Mouse (Mus musculus) gastrocnemius, adult 8-10 months (tissue): ENCODE results near the gene Opa1. TPM values are rescaled to one million over a fixed set of nuclear protein-coding genes. Genes with fewer than 3 reads are reported as not detected.

Experiments used
- DNase-seq, 2 experiments: peaks; one replicate each; pipeline ENCODE4 v3.0.0; 2022; ENCODE audit warnings: low spot score in 2 of 2
- total RNA-seq, 4 experiments: library from RNA; stranded (reverse); gene quantifications; 2 replicates each; pipeline ENCODE4 v1.2.4; 2022

Opa1 gene
- total RNA-seq, 4 experiments from 2014 or later = 73.2 to 92.0 (median 83.4) TPM

- DNase-seq = no peak
Measured at GRCm38 (mm10) chr16:29656187-29656825, 77.2 kb downstream of the Opa1 start.

DNA sequence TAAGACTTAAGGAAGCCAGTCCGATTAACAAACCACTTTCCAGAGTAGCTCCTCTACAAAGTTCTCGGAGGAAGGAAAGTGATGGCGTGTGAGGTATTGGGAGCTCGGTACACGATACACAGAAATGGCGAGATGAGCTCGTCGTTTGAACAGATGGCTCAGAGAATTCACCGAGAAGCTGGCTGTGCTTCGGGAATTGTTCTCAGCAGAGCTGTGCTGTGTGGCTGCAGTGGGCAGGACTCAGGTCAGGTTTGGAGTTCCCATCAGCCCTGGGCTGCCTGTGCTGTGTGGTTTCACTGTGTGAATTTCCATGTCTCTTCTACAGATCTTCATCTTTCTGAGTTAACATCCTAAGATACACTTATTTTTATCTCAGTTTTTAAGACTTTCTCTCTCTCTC lies 77.8 kb downstream of the Opa1 start:
- no peak for DNase-seq

GRCm38 (mm10) chr16:29657650-29658548 lies 78.8 kb downstream of the Opa1 start:
- DNase-seq = no peak

DNA sequence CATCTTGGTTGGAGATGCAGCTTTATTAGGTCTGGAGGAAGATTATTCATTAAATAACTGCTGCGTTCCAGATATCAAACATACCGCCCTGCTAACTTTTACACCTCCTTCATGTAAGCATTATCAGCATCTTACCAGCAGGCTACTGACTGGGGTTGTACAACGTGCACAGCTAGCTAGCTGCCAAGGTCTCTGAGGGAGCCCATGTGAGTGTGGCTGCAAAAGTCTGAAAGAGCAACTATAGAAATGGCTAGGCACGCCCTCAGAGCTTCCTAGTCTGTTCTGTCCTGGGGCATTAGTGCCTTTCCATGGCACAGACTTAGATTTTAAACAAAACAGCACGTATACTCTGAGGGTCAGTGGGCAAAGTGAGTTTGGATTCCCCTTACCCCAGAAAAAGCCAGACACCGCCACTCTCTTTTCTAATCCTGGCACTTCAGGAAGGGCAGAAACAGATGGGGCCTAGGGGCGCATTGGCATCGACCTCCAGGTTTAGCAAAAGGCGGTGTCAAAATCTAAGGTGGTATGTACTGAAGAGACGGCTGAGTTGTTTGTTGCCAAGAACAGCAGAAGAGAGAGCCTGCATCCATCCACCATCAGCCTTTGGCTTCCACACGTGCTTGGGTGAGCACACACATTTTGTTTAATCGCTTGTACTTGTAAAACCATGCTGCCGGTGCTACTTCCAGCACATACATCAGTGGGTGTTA lies 80.1 kb downstream of the Opa1 start:
- no peak for DNase-seq

- no peak for DNase-seq
Measured at GRCm38 (mm10) chr16:29663042-29663758, 84.1 kb downstream of the Opa1 start.

GRCm38 (mm10) chr16:29664392-29664791 lies 85.3 kb downstream of the Opa1 start:
- no peak for DNase-seq

- DNase-seq = no peak
Measured at GRCm38 (mm10) chr16:29666991-29667701, 88.0 kb downstream of the Opa1 start.

DNA sequence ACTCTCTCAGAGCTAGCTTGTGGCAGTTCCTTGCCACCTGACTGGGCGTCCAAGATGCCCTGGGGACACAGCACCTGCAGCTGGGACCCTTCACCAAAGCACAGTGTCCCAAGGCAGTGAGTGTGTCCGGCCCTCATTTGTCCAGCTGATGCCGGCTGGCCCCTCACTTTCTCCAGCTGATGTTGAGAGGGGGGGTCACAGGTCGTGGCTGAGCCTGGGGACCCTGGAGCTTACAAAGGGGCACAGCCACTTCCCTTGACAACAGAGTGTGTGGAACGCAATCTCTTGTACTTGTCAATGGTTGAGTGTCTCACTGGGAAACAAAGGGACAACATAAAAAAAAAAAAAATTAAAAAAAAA lies 88.5 kb downstream of the Opa1 start:
- no peak for DNase-seq

GRCm38 (mm10) chr16:29668451-29668850 lies 89.3 kb downstream of the Opa1 start:
- DNase-seq = no peak

- no peak for DNase-seq
Measured at GRCm38 (mm10) chr16:29670806-29671205, 91.7 kb downstream of the Opa1 start.

DNA sequence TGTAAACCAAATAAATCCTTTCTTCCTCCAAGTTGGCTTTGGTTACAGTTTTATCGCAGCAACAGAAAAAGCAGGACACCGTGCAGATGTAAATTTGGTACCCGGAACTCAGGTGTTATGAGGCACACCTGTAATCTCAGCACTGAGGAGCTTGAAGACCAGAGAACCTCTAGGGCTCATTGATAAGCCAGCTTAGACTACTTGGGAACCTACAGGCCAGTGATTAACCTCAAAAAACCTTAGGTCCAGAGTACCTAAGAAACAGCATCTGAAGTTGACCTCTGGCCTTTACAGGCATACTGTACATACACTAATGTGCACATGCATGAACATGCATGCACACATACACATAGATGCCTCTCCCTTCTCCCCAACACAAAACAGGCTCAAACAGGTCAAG lies 94.1 kb downstream of the Opa1 start:
- no peak for DNase-seq

- no peak for DNase-seq
Measured at GRCm38 (mm10) chr16:29679607-29680006, 100.5 kb downstream of the Opa1 start.

DNA sequence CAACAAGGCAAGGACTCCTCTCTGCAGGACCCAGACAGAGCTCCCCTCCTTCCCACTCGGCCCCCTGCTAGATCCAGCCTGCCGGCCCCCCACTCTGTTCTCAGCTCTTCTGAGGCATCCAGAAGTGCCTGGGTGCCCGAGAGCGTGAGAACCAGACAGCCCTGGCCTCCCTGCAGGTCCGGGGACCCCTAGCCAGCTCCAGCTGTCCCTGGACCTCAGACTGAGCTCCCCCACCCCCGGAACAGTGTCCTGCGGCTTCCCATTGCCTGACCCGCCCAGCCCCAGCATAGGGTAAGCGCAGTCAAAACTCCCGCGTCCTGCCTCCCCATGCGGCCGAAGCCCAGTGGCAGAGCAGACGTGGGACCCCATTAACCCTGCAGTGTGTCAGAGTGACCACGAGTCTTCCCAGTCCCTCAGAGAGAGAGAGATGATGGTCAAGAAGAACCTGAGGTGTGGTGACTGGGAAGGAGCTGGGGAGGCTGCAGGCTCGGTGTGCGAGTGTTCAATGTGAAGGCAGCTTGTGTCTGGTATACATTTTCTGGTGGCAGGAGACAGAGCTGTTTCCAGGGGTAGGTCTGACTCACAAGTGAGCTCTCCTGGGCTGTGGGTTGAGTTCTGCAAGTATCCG lies 101.5 kb downstream of the Opa1 start:
- DNase-seq = no peak

GRCm38 (mm10) chr16:29682555-29683431 lies 103.7 kb downstream of the Opa1 start:
- DNase-seq = no peak

DNA sequence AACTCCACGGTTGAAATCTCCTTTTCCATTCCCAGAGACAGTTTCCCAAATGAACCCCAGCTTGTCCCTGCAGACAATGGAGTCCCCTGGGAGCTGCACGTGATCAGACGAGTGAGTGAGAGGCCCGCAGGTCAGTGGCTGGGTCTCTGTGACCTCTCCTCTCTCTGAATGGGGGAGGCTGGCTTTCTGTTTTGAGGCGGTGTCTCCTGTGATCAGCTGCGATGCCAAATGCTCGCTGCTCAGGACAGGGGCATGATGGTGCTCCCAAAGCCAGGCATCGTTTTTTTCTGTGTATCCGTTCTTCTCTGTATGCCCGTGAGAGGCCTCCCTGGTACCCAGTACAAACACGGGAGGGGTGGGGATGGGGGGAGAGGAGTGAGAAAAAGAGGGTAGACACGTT lies 104.4 kb downstream of the Opa1 start:
- DNase-seq = no peak

GRCm38 (mm10) chr16:29684111-29684510 lies 105.0 kb downstream of the Opa1 start:
- no peak for DNase-seq

DNA sequence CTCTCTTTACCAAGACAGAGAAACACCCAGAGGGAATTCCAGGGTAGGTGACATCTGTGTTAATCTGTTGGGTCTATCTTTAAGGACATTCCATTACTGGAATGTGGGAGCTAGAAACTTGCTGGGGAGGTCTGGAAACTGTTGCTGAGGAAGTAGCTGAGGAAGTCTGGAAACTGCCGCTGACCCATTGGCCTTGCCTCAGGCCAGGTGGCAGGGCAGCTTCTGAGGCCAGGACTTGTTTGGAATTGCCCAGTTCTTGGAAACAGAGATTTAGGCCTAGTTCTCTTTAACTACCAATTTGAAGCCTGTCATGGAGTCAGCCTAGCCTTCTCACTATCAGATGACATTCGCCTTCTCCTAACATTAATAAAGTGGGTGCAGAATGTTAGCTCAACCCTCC lies 105.5 kb downstream of the Opa1 start:
- DNase-seq = no peak

DNA sequence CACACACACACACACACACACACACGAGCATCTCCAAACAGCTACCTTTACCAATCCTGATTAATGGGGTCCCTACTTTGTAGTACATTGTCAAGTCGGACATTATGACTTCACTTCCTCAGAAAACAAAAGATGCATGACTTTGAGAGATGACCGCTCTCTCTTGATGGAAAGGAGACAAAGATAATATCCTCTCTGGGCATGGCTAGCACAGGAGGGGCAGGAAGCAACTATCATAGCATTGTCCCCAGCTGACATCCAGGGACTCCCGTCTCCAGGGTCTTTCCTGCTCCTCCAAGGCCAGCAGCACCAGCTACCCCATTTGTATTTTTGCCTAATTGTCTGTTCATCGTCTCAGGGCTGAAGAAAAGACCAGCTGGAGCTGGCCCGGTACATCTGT lies 107.0 kb downstream of the Opa1 start:
- no peak for DNase-seq
